Mouse (Mus musculus) forebrain, embryonic 10.5 days (tissue): Measurements from ENCODE around the gene Actg2. TPM values are rescaled to one million over a fixed set of nuclear protein-coding genes. Genes with fewer than 3 reads are reported as not detected.

Source experiments
- polyA plus RNA-seq: library from polyadenylated mRNA; unstranded; fragments of >200 nt; fragmentation: Nextera tagmentation; extraction: Ambion mirVana; gene quantifications from 2 replicates; pipeline ENCODE4 v1.2.1, GENCODE M21; 2016

Gene Actg2
- polyA plus RNA-seq, 1 experiment from 2014 or later = 0.26 TPM

Other genes starting within 250 kb of the Actg2 start
- 64.5 and 65.7 TPM in 2 replicates for gene Mthfd2, start 210.4 kb downstream of the Actg2 start, polyA plus RNA-seq
- 55.2 and 59.3 TPM in 2 replicates for gene Mob1a, start 210.2 kb downstream of the Actg2 start, polyA plus RNA-seq
- gene Bola3, start 187.1 kb downstream of the Actg2 start, polyA plus RNA-seq = 168 and 172 TPM in 2 replicates
- gene Tet3, start 77.2 kb downstream of the Actg2 start, polyA plus RNA-seq = 37.3 and 38.3 TPM in 2 replicates
- 62.3 and 63.6 TPM in 2 replicates for gene Dguok, start 29.3 kb downstream of the Actg2 start, polyA plus RNA-seq
- gene Stambp, start 36.5 kb upstream of the Actg2 start, polyA plus RNA-seq = 12.7 and 13.9 TPM in 2 replicates
- gene Clec4f, start 119.9 kb upstream of the Actg2 start, polyA plus RNA-seq = not detected in 2 replicates
- not detected in 2 replicates for gene Cd207, start 141.6 kb upstream of the Actg2 start, polyA plus RNA-seq
- 3.3 and 4.4 TPM in 2 replicates for gene Vax2, start 175.0 kb upstream of the Actg2 start, polyA plus RNA-seq
- not detected in 2 replicates for gene Atp6v1b1, start 206.7 kb upstream of the Actg2 start, polyA plus RNA-seq
- 0.09 and 0.18 TPM in 2 replicates for gene Ankrd53, start 226.4 kb upstream of the Actg2 start, polyA plus RNA-seq
- 80.7 and 85.0 TPM in 2 replicates for gene Tex261, start 239.5 kb upstream of the Actg2 start, polyA plus RNA-seq